Mouse (Mus musculus) liver, embryonic 11.5 days (tissue): ENCODE measurements around the gene Plpp1. TPM values are rescaled to one million over a fixed set of nuclear protein-coding genes. Genes with fewer than 3 reads are reported as not detected.

Experiments
- ATAC-seq: fragments of 200-750 bp; cut with Nextera tagmentation; replicated peaks from 2 replicates; pipeline ENCODE4 v1.8.0; 2017; ENCODE audit warnings: moderate number of reproducible peaks, mild to moderate bottlenecking, moderate TSS enrichment, moderate library complexity; ENCODE audit not compliant: low FRiP score
- DNase-seq: peaks from one replicate; pipeline ENCODE4 v3.0.0-alpha.2; 2017; ENCODE audit warnings: low spot score
- H3K27ac ChIP-seq: fragments of 300-500 bp; sonication (generic); 2 replicates; pipeline ENCODE4 v1.5.1; 2014; ENCODE audit warnings: mild to moderate bottlenecking, low read depth, low read length, control low read depth
- H3K27me3 ChIP-seq: fragments of 300-500 bp; sonication (generic); replicated peaks from 2 replicates; pipeline ENCODE4 v1.6.1; 2014; ENCODE audit warnings: low read length, mixed read lengths; ENCODE audit not compliant: control insufficient read depth, insufficient read depth
- H3K36me3 ChIP-seq: fragments of 300-500 bp; sonication (generic); 2 replicates; pipeline ENCODE4 v1.6.1; 2014; ENCODE audit warnings: mild to moderate bottlenecking, low read length, moderate library complexity, mixed read lengths; ENCODE audit not compliant: control insufficient read depth, insufficient read depth
- H3K4me1 ChIP-seq: fragments of 300-500 bp; sonication (generic); replicated peaks from 2 replicates; pipeline ENCODE4 v1.6.1; 2014; ENCODE audit warnings: low read length, mixed read lengths; ENCODE audit not compliant: control insufficient read depth, insufficient read depth
- H3K4me2 ChIP-seq: fragments of 300-500 bp; sonication (generic); 2 replicates; pipeline ENCODE4 v1.6.1; 2014; ENCODE audit warnings: mild to moderate bottlenecking, control low read depth, moderate library complexity
- H3K4me3 ChIP-seq: fragments of 300-500 bp; sonication (generic); 2 replicates; pipeline ENCODE4 v1.5.1; 2014; ENCODE audit warnings: low read depth, low read length, control low read depth
- H3K9ac ChIP-seq: fragments of 300-500 bp; sonication (generic); 2 replicates; pipeline ENCODE4 v1.6.1; 2014; ENCODE audit warnings: low read depth, low read length, control low read depth
- H3K9me3 ChIP-seq: fragments of 300-500 bp; sonication (generic); 2 replicates; pipeline ENCODE4 v1.6.1; 2016; ENCODE audit warnings: low read length, inconsistent platforms, mixed read lengths; ENCODE audit not compliant: control insufficient read depth
- WGBS: fragments of 180-500 bp; shearing (Covaris S2); extraction: QIAGEN DNeasy Blood & Tissue Kit; methylation state at CpG from one replicate; pipeline ENCODE4 v1.1.7; 2014; 5-methylcytosine and 5-hydroxymethylcytosine counted together
- polyA plus RNA-seq: library from polyadenylated mRNA; unstranded; fragments of >200 nt; fragmentation: Nextera tagmentation; extraction: Ambion mirVana; gene quantifications from 2 replicates; pipeline ENCODE4 v1.2.1, GENCODE M21; 2014

The Plpp1 gene
- polyA plus RNA-seq, 1 experiment from 2014 or later, result 27.4 TPM

GRCm38 (mm10) chr13:112759364-112759763 lies 41.2 kb upstream of the Plpp1 start:
- WGBS, result 67% methylated on average over 9 of the region's 9 CpGs
- Histone ChIP-seq H3K27me3 (no peaks in the 10 kb centered on the region), H3K9ac (no peak overlapping the region), H3K4me2 (no peak overlapping the region), H3K4me3 (no peak overlapping the region), H3K36me3 (no peaks in the 10 kb centered on the region), H3K27ac (no peak overlapping the region), H3K4me1 (peaks cover 12% of the 10 kb centered on the region), H3K9me3 (no peaks in the 10 kb centered on the region)
- ATAC-seq (no peak), DNase-seq (no peak)

GRCm38 (mm10) chr13:112759777-112760537 lies 40.6 kb upstream of the Plpp1 start:
- WGBS, result 58% methylated on average over 15 of the region's 15 CpGs
- H3K36me3 ChIP-seq, result no peaks in the 10 kb centered on the region
- no peaks in the 10 kb centered on the region for H3K27me3 ChIP-seq
- no peak overlapping the region for H3K9ac ChIP-seq
- H3K27ac ChIP-seq, result no peak overlapping the region
- H3K4me3 ChIP-seq, result no peak overlapping the region
- no peak for DNase-seq
- H3K4me2 ChIP-seq, result no peak overlapping the region
- H3K4me1 ChIP-seq, result peaks cover 12% of the 10 kb centered on the region
- ATAC-seq, result no peak
- H3K9me3 ChIP-seq, result no peaks in the 10 kb centered on the region

- ATAC-seq (peak; percentile 34; the same call in 1 of the 2 replicates), DNase-seq (no peak)
- no peak overlapping the region for H3K4me3 ChIP-seq
- H3K4me2 ChIP-seq, result no peak overlapping the region; the same call in 1 of the 2 replicates
- no peak overlapping the region for H3K9ac ChIP-seq
- H3K9me3 ChIP-seq, result no peaks in the 10 kb centered on the region
- no peak overlapping the region for H3K27ac ChIP-seq
- H3K27me3 ChIP-seq, result no peaks in the 10 kb centered on the region
- no peaks in the 10 kb centered on the region for H3K36me3 ChIP-seq
- 19% methylated on average over 1 of the region's 1 CpGs for WGBS
- H3K4me1 ChIP-seq, result peaks cover 12% of the 10 kb centered on the region
Measured at GRCm38 (mm10) chr13:112760538-112760881, 40.1 kb upstream of the Plpp1 start.

- H3K27ac ChIP-seq, result no peak overlapping the region
- H3K36me3 ChIP-seq, result no peaks in the 10 kb centered on the region
- no peaks in the 10 kb centered on the region for H3K27me3 ChIP-seq
- no peak overlapping the region for H3K9ac ChIP-seq
- H3K4me3 ChIP-seq, result no peak overlapping the region
- no peak overlapping the region for H3K4me2 ChIP-seq
- peaks cover 12% of the 10 kb centered on the region for H3K4me1 ChIP-seq
- DNase-seq (no peak), ATAC-seq (no peak)
- no peaks in the 10 kb centered on the region for H3K9me3 ChIP-seq
- 31% methylated on average over 1 of the region's 1 CpGs for WGBS
Measured at GRCm38 (mm10) chr13:112761787-112762186, 38.8 kb upstream of the Plpp1 start.

GRCm38 (mm10) chr13:112762548-112762947 lies 38.0 kb upstream of the Plpp1 start:
- no peaks in the 10 kb centered on the region for H3K36me3 ChIP-seq
- H3K9ac ChIP-seq, result no peak overlapping the region
- DNase-seq (no peak), ATAC-seq (no peak)
- H3K4me1 ChIP-seq, result peaks cover 12% of the 10 kb centered on the region
- H3K4me2 ChIP-seq, result no peak overlapping the region
- no peak overlapping the region for H3K4me3 ChIP-seq
- H3K27ac ChIP-seq, result no peak overlapping the region
- no peaks in the 10 kb centered on the region for H3K27me3 ChIP-seq
- peaks cover 5% of the 10 kb centered on the region; the same call in 1 of the 2 replicates for H3K9me3 ChIP-seq
- 74% methylated on average over 4 of the region's 4 CpGs for WGBS

GRCm38 (mm10) chr13:112763531-112764091 lies 37.0 kb upstream of the Plpp1 start:
- Histone ChIP-seq H3K4me2 (no peak overlapping the region), H3K9ac (no peak overlapping the region), H3K27ac (no peak overlapping the region), H3K36me3 (no peaks in the 10 kb centered on the region), H3K4me3 (no peak overlapping the region), H3K9me3 (peaks cover 8% of the 10 kb centered on the region; the same call in 1 of the 2 replicates), H3K4me1 (peaks cover 12% of the 10 kb centered on the region), H3K27me3 (no peaks in the 10 kb centered on the region)
- DNase-seq (no peak), ATAC-seq (peak; percentile 40; the same call in 1 of the 2 replicates)
- WGBS, result 56% methylated on average over 10 of the region's 10 CpGs

GRCm38 (mm10) chr13:112764556-112764955 lies 36.0 kb upstream of the Plpp1 start:
- H3K9me3 ChIP-seq, result peaks cover 8% of the 10 kb centered on the region; the same call in 1 of the 2 replicates
- H3K27ac ChIP-seq, result no peak overlapping the region
- H3K27me3 ChIP-seq, result no peaks in the 10 kb centered on the region
- H3K36me3 ChIP-seq, result no peaks in the 10 kb centered on the region
- ATAC-seq (no peak), DNase-seq (no peak)
- H3K4me3 ChIP-seq, result no peak overlapping the region
- peaks cover 12% of the 10 kb centered on the region for H3K4me1 ChIP-seq
- 79% methylated on average over 5 of the region's 5 CpGs for WGBS
- H3K9ac ChIP-seq, result no peak overlapping the region
- H3K4me2 ChIP-seq, result no peak overlapping the region

- Histone ChIP-seq H3K4me1 (peaks cover 4% of the 10 kb centered on the region), H3K36me3 (no peaks in the 10 kb centered on the region), H3K4me3 (no peak overlapping the region), H3K27me3 (no peaks in the 10 kb centered on the region), H3K9me3 (peaks cover 8% of the 10 kb centered on the region; the same call in 1 of the 2 replicates), H3K27ac (no peak overlapping the region), H3K9ac (no peak overlapping the region), H3K4me2 (no peak overlapping the region)
- no peak for ATAC-seq
- no peak for DNase-seq
- 81% methylated on average over 3 of the region's 3 CpGs for WGBS
Measured at GRCm38 (mm10) chr13:112765654-112766053, 34.9 kb upstream of the Plpp1 start.
